18 mouse cellular contexts compared by ENCODE assay signal in the genomic region with DNA sequence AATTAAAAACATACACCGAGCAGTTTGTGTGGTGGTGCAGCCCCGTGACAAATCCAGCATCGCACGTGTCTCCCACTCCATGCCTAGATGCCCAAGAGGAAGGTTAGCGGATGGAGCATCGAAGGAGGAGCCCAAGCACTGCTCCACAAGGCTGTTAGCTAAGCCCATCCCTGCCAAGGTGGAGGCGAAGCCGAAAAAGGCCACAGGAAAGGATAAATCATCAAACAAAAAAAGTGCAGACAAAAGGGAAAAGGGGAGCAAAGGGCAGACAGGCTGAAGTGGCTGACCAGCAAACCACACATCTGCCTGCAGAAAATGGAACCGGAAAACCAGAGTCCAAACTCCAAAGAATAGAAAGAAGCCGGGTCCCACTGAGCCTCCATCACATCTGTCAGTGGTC. TPM values are rescaled to one million over a fixed set of nuclear protein-coding genes. Genes with fewer than 3 reads are reported as not detected.
"Had no signal": no experiment of that assay in that cellular context is flagged by ENCODE, and none has a peak within 500 bp of the region (broad histone marks: within the 10 kb centered on the region; RNA-seq: fewer than 3 reads in every experiment).

No protein-coding gene starts in this region.

- H3K4me2 ChIP-seq: intestine, embryonic 15.5 days; limb, embryonic 12.5 days; liver, embryonic 13.5 days; lung, embryonic 15.5 days; neural tube, embryonic 15.5 days had no signal

- H3K4me1 ChIP-seq: liver, embryonic 13.5 days had no signal

- DNase-seq: layer of hippocampus, adult 9-11 months; layer of hippocampus, postnatal 36 days; liver; liver, embryonic 13.5 days; liver, postnatal 0 days; lung, postnatal 14 days; midbrain, embryonic 14.5 days; right cerebral cortex, adult 18-20 months had no signal

- H3K9ac ChIP-seq: intestine, embryonic 15.5 days; limb, embryonic 12.5 days; liver, embryonic 13.5 days; liver, postnatal 0 days; lung, embryonic 15.5 days; neural tube, embryonic 15.5 days had no signal

- H3K4me3 ChIP-seq: intestine, embryonic 15.5 days; limb, embryonic 12.5 days; liver, embryonic 13.5 days; lung, embryonic 15.5 days; myocyte; neural tube, embryonic 15.5 days had no signal

- H3K27me3 ChIP-seq: intestine, embryonic 15.5 days; limb, embryonic 12.5 days; liver, embryonic 13.5 days; lung, embryonic 15.5 days; neural tube, embryonic 15.5 days had no signal

- ATAC-seq: intestine, embryonic 15.5 days; liver, postnatal 0 days had no signal

- H3K27ac ChIP-seq: intestine, embryonic 15.5 days; limb, embryonic 12.5 days; liver, embryonic 13.5 days; lung, embryonic 15.5 days; macrophage; neural tube, embryonic 15.5 days; stomach, postnatal 0 days had no signal

- H3K9me3 ChIP-seq: intestine, embryonic 15.5 days; limb, embryonic 12.5 days; liver, embryonic 13.5 days; lung, embryonic 15.5 days; neural tube, embryonic 15.5 days had no signal

- H3K36me3 ChIP-seq: intestine, embryonic 15.5 days; limb, embryonic 12.5 days; liver, embryonic 13.5 days; lung, embryonic 15.5 days; neural tube, embryonic 15.5 days had no signal

RNA-seq across cellular contexts. Expression of gene Tpte, which starts 23.8 kb away (rescaled TPM):
- total RNA-seq: layer of hippocampus, postnatal 36 days; left cerebral cortex, adult 8-10 months; left cerebral cortex, postnatal 25 days had no signal
- polyA plus RNA-seq: intestine, embryonic 15.5 days; limb, embryonic 12.5 days; liver, embryonic 13.5 days; liver, postnatal 0 days; lung, embryonic 15.5 days; macrophage; midbrain, embryonic 14.5 days; myocyte; neural tube, embryonic 11.5 days; neural tube, embryonic 15.5 days; stomach, postnatal 0 days had no signal
